Mouse (Mus musculus) kidney, adult 2 months (tissue): ENCODE results near the gene Adk. TPM values are rescaled to one million over a fixed set of nuclear protein-coding genes. Genes with fewer than 3 reads are reported as not detected.

Experiments used
- DNase-seq: peaks from one replicate; pipeline ENCODE4 v3.0.0; 2021
- H3K27ac ChIP-seq: fragments of 200-500 bp; 2 replicates; pipeline ENCODE4 v1.5.1; 2012; ENCODE audit warnings: low read depth, low read length, control low read depth, inconsistent platforms; ENCODE audit not compliant: insufficient read depth
- H3K27me3 ChIP-seq: fragments of 200-500 bp; replicated peaks from 2 replicates; pipeline ENCODE4 v1.6.1; 2012; ENCODE audit warnings: mild to moderate bottlenecking, moderate library complexity, low read length, inconsistent platforms; ENCODE audit not compliant: control insufficient read depth, insufficient read depth
- H3K36me3 ChIP-seq: fragments of 200-500 bp; 2 replicates; pipeline ENCODE4 v1.6.1; 2012; ENCODE audit warnings: mild to moderate bottlenecking, moderate library complexity, low read length, inconsistent platforms; ENCODE audit not compliant: control insufficient read depth, insufficient read depth
- H3K4me1 ChIP-seq: fragments of 200-500 bp; 2 replicates; pipeline ENCODE4 v1.6.1; 2011; ENCODE audit warnings: low read length; ENCODE audit not compliant: control insufficient read depth, insufficient read depth
- H3K4me3 ChIP-seq: fragments of 200-500 bp; 2 replicates; pipeline ENCODE4 v1.5.1; 2011; ENCODE audit warnings: mild to moderate bottlenecking, low read depth, low read length, control low read depth; ENCODE audit not compliant: insufficient read depth
- CTCF ChIP-seq: fragments of 200-500 bp; conservative IDR thresholded peaks from 2 replicates; pipeline ENCODE4 v1.5.1; 2011; ENCODE audit warnings: low read depth, mild to moderate bottlenecking, control low read depth, low read length, moderate library complexity, mixed read lengths; ENCODE audit not compliant: insufficient read depth, insufficient read length
- POLR2A ChIP-seq: fragments of 200-500 bp; IDR thresholded peaks from one replicate; pipeline ENCODE4 v1.6.1; 2011; ENCODE audit warnings: low read depth, low read length, control low read depth
- WGBS: fragments of 180-500 bp; shearing (Covaris S2); methylation state at CpG from one replicate; pipeline ENCODE4 v1.1.7; 2018; 5-methylcytosine and 5-hydroxymethylcytosine counted together
- polyA plus RNA-seq: library from polyadenylated mRNA; depleted of rRNA; stranded (reverse); fragments of >200 nt; gene quantifications from 2 replicates; pipeline ENCODE4 v1.2.3, GENCODE M21; 2012

Adk gene
- polyA plus RNA-seq, 1 experiment, result 121 TPM

- no peak for DNase-seq
- Histone ChIP-seq H3K27me3 (no peaks in the 10 kb centered on the region), H3K36me3 (no peaks in the 10 kb centered on the region), H3K4me1 (no peaks in the 10 kb centered on the region), H3K27ac (no peak overlapping the region), H3K4me3 (no peak overlapping the region)
- TF ChIP-seq POLR2A (no peak), CTCF (no peak)
- 98% methylated on average over 1 of the region's 1 CpGs for WGBS
Observed at GRCm38 (mm10) chr14:21341195-21341594, 288.8 kb downstream of the Adk start.

GRCm38 (mm10) chr14:21342984-21343383 lies 290.6 kb downstream of the Adk start:
- Histone ChIP-seq H3K36me3 (no peaks in the 10 kb centered on the region), H3K4me1 (no peaks in the 10 kb centered on the region), H3K4me3 (no peak overlapping the region), H3K27me3 (no peaks in the 10 kb centered on the region), H3K27ac (no peak overlapping the region)
- TF ChIP-seq CTCF (no peak), POLR2A (no peak)
- no peak for DNase-seq
- WGBS, result 87% methylated on average over 3 of the region's 3 CpGs

- H3K4me1 ChIP-seq, result no peaks in the 10 kb centered on the region
- TF ChIP-seq POLR2A (no peak), CTCF (no peak)
- H3K4me3 ChIP-seq, result no peak overlapping the region
- WGBS, result 93% methylated on average over 6 of the region's 6 CpGs
- no peaks in the 10 kb centered on the region for H3K36me3 ChIP-seq
- no peak for DNase-seq
- no peaks in the 10 kb centered on the region for H3K27me3 ChIP-seq
- H3K27ac ChIP-seq, result no peak overlapping the region
Observed at GRCm38 (mm10) chr14:21344896-21345295, 292.5 kb downstream of the Adk start.

- no peak for DNase-seq
- no peak overlapping the region for H3K27ac ChIP-seq
- no peak for TF ChIP-seq CTCF
- no peak for TF ChIP-seq POLR2A
Observed at GRCm38 (mm10) chr14:21348611-21349260, 296.4 kb downstream of the Adk start.

GRCm38 (mm10) chr14:21351646-21352045 lies 299.3 kb downstream of the Adk start:
- no peak for TF ChIP-seq CTCF
- no peak for TF ChIP-seq POLR2A
- no peaks in the 10 kb centered on the region for H3K4me1 ChIP-seq
- no peaks in the 10 kb centered on the region for H3K27me3 ChIP-seq
- 77% methylated on average over 2 of the region's 2 CpGs for WGBS
- no peak overlapping the region for H3K4me3 ChIP-seq
- DNase-seq, result no peak
- H3K36me3 ChIP-seq, result no peaks in the 10 kb centered on the region
- no peak overlapping the region for H3K27ac ChIP-seq

More at GRCm38 (mm10) chr14:21348611-21349260, 296.4 kb downstream of the Adk start:
- no peaks in the 10 kb centered on the region for H3K4me1 ChIP-seq
- 49% methylated on average over 6 of the region's 6 CpGs for WGBS
- H3K36me3 ChIP-seq, result no peaks in the 10 kb centered on the region
- no peaks in the 10 kb centered on the region for H3K27me3 ChIP-seq
- H3K4me3 ChIP-seq, result no peak overlapping the region

GRCm38 (mm10) chr14:21356286-21356685 lies 303.9 kb downstream of the Adk start:
- DNase-seq, result no peak
- Histone ChIP-seq H3K27ac (no peak overlapping the region), H3K4me1 (no peaks in the 10 kb centered on the region), H3K27me3 (no peaks in the 10 kb centered on the region), H3K4me3 (no peak overlapping the region), H3K36me3 (no peaks in the 10 kb centered on the region)
- WGBS, result 71% methylated on average over 1 of the region's 1 CpGs
- no peak for TF ChIP-seq CTCF
- no peak for TF ChIP-seq POLR2A

GRCm38 (mm10) chr14:21359207-21359895 lies 307.0 kb downstream of the Adk start:
- no peak for DNase-seq
- no peak overlapping the region for H3K27ac ChIP-seq
- no peaks in the 10 kb centered on the region for H3K4me1 ChIP-seq
- WGBS, result 53% methylated on average over 10 of the region's 10 CpGs
- H3K27me3 ChIP-seq, result no peaks in the 10 kb centered on the region
- TF ChIP-seq POLR2A (no peak), CTCF (no peak)
- no peaks in the 10 kb centered on the region for H3K36me3 ChIP-seq
- no peak overlapping the region for H3K4me3 ChIP-seq
